Mouse (Mus musculus): ENCODE results near the gene Mboat2.

Gene Mboat2

GRCm38 (mm10) chr12:24975115-24975733, 144.5 kb downstream of the Mboat2 start:
- in situ Hi-C loops (cut with MboI; ENCODE audit: unreplicated experiment in 2 of 2): loop anchor here (10.0 kb wide), 2 partner anchors 270 to 480 kb away; partner anchors contain the start of genes Taf1b (in 2 of the 2) and Rrm2 (in 1 of the 2)

DNA sequence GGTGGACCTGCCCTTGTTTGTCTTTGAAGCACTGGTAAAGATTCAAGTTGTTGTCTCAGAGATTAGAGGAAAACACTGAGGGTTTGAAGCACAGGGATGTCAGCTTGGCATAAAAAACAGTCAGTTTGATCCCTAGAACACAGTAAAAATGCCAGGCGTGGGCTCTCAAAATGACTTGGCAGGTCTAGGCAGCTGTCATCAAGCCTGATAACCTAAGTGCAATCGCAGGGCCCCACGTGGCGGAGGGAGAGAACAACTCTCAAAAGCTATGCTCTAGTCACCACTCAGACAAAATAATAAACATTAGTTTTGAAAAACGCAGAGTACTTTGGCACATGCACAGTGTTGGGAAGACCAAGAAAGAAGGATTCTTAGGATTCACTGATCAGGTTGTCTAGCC, 154.5 kb downstream of the Mboat2 start:
- in situ Hi-C loops (cut with MboI; ENCODE audit: unreplicated experiment in 2 of 2): no loop called here

- in situ Hi-C loops (cut with MboI; ENCODE audit: unreplicated experiment in 2 of 2): no loop called here
These were observed 164.7 kb downstream of the Mboat2 start for GRCm38 (mm10) chr12:24995350-24995749.

GRCm38 (mm10) chr12:25005350-25005749, 174.7 kb downstream of the Mboat2 start:
- in situ Hi-C loops (cut with MboI; ENCODE audit: unreplicated experiment in 2 of 2): no loop called here

DNA sequence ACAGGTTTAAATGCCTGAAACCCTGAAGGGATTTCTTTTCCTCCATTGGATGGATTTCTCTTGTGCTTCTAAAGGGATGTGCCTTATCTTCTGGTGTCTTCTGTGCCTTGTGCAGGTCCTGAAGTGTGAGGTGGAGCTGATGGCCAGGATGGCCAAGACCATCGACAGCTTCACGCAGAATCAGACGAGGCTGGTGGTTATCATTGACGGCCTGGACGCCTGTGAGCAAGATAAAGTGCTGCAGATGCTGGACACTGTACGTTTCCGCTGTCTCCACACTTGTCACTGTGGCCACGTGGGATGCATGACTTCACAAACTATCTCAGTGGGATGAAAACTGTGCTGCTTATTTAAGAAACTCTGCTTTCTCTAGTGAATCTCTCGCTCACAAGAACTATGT, 179.3 kb downstream of the Mboat2 start:
- in situ Hi-C loops (cut with MboI; ENCODE audit: unreplicated experiment in 2 of 2): no loop called here

DNA sequence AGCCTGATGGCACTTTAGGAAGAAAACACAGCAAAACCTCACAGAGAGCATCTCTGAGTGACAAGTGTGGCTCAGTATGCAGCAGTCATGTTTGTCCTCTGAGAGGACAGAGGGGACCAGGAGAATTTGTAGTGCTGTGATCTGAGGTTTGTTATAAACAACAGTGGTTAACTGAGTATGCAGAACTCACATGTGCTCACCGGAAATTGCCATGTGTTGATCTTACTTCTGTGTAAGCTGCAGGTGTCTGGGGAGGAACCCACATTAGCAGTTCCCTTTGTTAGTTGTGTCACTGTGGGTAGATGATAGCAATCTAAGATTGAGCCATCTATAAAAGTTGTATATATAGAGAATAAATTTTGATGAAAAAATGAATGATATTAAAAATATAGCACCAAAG, 179.7 kb downstream of the Mboat2 start:
- in situ Hi-C loops (cut with MboI; ENCODE audit: unreplicated experiment in 2 of 2): no loop called here

DNA sequence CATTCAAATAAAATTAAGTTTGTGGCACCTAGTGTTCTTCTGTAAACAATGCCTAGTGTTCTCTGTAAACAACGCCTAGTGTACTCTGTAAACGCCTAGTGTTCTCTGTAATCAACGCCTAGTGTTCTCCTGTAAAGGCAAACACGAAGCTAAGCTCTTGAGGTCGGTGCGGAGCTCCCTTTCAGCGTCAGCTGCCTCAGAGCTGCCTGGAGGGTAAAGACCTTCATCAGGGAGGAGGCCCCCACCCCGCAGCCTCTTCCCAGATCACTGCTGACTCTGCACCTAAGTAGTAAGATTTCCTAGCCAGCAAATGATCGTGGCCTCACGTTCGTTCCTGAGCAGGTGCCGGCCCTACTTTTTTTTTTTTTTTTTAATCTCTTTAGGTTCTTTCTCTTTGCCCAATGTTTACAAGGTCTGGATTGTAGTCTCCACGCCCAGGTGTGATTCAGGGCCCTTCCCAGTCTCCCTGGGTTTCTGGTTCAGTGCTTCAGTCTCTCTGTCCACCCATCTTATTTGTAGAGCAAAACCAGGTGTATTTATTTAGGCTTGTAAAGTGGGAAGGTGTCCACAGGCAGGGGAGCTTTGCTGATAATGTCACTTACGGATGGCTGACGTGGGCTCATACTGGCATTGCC, 181.2 kb downstream of the Mboat2 start:
- in situ Hi-C loops (cut with MboI; ENCODE audit: unreplicated experiment in 2 of 2): no loop called here

- in situ Hi-C loops (cut with MboI; ENCODE audit: unreplicated experiment in 2 of 2): no loop called here
These were observed 182.2 kb downstream of the Mboat2 start for GRCm38 (mm10) chr12:25012555-25013540.
